Mouse (Mus musculus) left cerebral cortex, postnatal 36 days (tissue): ENCODE data around the gene Ttc32. TPM values are rescaled to one million over a fixed set of nuclear protein-coding genes. Genes with fewer than 3 reads are reported as not detected.

ENCODE experiments used
- total RNA-seq, 2 experiments: library from RNA; stranded (reverse); gene quantifications; 2 replicates each; pipeline ENCODE4 v1.2.3; 2021

Gene Ttc32
- total RNA-seq, 2 experiments from 2014 or later = 4.7 to 5.0 TPM

Other genes with a start within 250 kb of the Ttc32 start
- gene Laptm4a, start 108.3 kb upstream of the Ttc32 start, total RNA-seq = 100 to 1,000 TPM; 169 to 179 TPM
- not detected for gene Matn3, start 82.1 kb upstream of the Ttc32 start, total RNA-seq
- gene Wdr35, start 56.1 kb upstream of the Ttc32 start, total RNA-seq = 10 to 100 TPM; 38.8 to 47.1 TPM